Mouse (Mus musculus) hindbrain, embryonic 14.5 days (tissue): ENCODE measurements around the gene Jph2. TPM values are rescaled to one million over a fixed set of nuclear protein-coding genes. Genes with fewer than 3 reads are reported as not detected.

ENCODE experiments used
- ATAC-seq: fragments of 200-750 bp; cut with Nextera tagmentation; 2 replicates; pipeline ENCODE4 v1.8.0; 2017; ENCODE audit warnings: moderate number of reproducible peaks, mild to moderate bottlenecking, moderate TSS enrichment, moderate library complexity; ENCODE audit not compliant: low FRiP score
- DNase-seq: peaks from one replicate; pipeline ENCODE4 v3.0.0-alpha.2; 2015; ENCODE audit warnings: low spot score
- H3K27ac ChIP-seq: fragments of 300-500 bp; sonication (generic); 2 replicates; pipeline ENCODE4 v1.5.1; 2014; ENCODE audit warnings: mild to moderate bottlenecking, moderate library complexity
- H3K27me3 ChIP-seq: fragments of 300-500 bp; sonication (generic); 2 replicates; pipeline ENCODE4 v1.6.1; 2014; ENCODE audit warnings: mild to moderate bottlenecking, low read length, mixed read lengths; ENCODE audit not compliant: control insufficient read depth, insufficient read depth
- H3K36me3 ChIP-seq: fragments of 300-500 bp; sonication (generic); replicated peaks from 2 replicates; pipeline ENCODE4 v1.6.1; 2014; ENCODE audit not compliant: control insufficient read depth, insufficient read depth
- H3K4me1 ChIP-seq: fragments of 300-500 bp; sonication (generic); replicated peaks from 2 replicates; pipeline ENCODE4 v1.6.1; 2014; ENCODE audit warnings: antibody characterized with exemption, low read length, mixed read lengths; ENCODE audit not compliant: control insufficient read depth, insufficient read depth
- H3K4me2 ChIP-seq: fragments of 300-500 bp; sonication (generic); replicated peaks from 2 replicates; pipeline ENCODE4 v1.6.1; 2014; ENCODE audit warnings: mild to moderate bottlenecking, moderate library complexity
- H3K4me3 ChIP-seq: fragments of 300-500 bp; sonication (generic); replicated peaks from 2 replicates; pipeline ENCODE4 v1.5.1; 2014; ENCODE audit warnings: mild to moderate bottlenecking, low read length
- H3K9ac ChIP-seq: fragments of 300-500 bp; sonication (generic); 2 replicates; pipeline ENCODE4 v1.6.1; 2014
- H3K9me3 ChIP-seq: fragments of 300-500 bp; sonication (generic); 2 replicates; pipeline ENCODE4 v1.6.1; 2016; ENCODE audit warnings: low read length; ENCODE audit not compliant: control insufficient read depth
- WGBS: fragments of 180-500 bp; shearing (Covaris S2); extraction: QIAGEN DNeasy Blood & Tissue Kit; methylation state at CpG from one replicate; pipeline ENCODE4 v1.1.7; 2014; 5-methylcytosine and 5-hydroxymethylcytosine counted together
- polyA plus RNA-seq: library from polyadenylated mRNA; unstranded; fragments of >200 nt; fragmentation: Nextera tagmentation; extraction: Ambion mirVana; gene quantifications from 2 replicates; pipeline ENCODE4 v1.2.1, GENCODE M21; 2014

The Jph2 gene
- polyA plus RNA-seq, 1 experiment from 2014 or later, result 0.27 TPM

DNA sequence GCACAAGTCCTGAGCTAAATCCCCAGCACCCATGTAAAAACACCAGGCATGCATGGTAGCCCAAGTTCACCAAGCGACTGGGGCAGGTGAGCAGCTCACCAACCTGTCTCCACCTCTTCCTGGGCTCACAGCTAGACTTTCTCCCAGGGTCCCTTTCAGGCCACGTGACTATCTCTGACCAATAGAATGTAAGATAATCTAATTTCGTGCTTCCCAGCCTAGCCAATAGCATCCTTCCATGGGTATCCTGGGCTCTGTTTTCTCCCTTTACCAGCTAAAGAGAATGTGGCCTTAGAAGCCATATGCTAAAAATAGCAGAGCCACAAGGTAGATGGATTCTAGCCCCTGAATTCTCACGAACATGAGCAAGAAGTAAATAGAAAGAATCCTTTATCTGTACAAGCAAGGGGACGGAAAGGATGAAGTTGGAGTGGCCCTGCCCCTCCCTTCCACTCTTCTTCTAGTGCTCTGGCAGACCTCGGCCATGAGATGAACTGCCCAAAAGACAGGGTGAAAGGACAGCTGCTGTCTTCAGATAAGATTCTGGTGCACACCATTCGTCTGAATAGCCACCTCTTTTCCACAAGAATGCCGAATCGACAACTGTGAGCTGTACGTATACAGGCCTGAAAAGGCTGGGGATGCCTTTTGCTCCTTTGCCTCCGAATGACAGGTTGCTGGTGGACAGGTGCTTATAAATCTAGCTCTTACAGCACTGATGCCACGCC lies 41.5 kb downstream of the Jph2 start:
- Histone ChIP-seq H3K4me2 (no peak overlapping the region), H3K27ac (no peak overlapping the region), H3K36me3 (no peaks in the 10 kb centered on the region), H3K27me3 (no peaks in the 10 kb centered on the region), H3K4me3 (no peak overlapping the region), H3K4me1 (no peaks in the 10 kb centered on the region), H3K9me3 (no peaks in the 10 kb centered on the region), H3K9ac (no peak overlapping the region)
- 86% methylated on average over 12 of the region's 12 CpGs for WGBS
- no peak for ATAC-seq
- DNase-seq, result no peak

DNA sequence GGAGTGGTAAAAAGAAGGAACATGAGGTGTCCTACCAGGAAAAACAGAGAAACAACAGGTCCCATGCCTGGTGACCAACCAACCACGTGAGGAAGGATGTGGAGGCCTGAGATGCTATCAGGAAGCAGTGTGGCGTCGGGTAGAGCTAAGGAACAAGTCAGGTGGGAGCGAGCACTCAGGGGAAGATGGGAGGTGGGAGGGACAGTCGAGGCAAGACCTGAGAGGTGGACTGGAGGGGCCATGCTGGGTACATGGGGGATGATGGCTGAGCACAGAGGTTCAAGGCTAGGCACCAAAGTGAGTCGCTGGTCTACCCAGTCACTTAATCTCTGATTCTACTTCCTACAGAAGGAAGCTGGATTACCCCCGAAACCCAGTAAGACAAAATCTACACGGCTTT lies 42.1 kb downstream of the Jph2 start:
- WGBS, result 87% methylated on average over 8 of the region's 8 CpGs
- Histone ChIP-seq H3K27me3 (no peaks in the 10 kb centered on the region), H3K9ac (no peak overlapping the region), H3K27ac (no peak overlapping the region), H3K4me3 (no peak overlapping the region), H3K4me1 (no peaks in the 10 kb centered on the region), H3K4me2 (no peak overlapping the region), H3K36me3 (no peaks in the 10 kb centered on the region), H3K9me3 (no peaks in the 10 kb centered on the region)
- no peak for ATAC-seq
- no peak for DNase-seq

DNA sequence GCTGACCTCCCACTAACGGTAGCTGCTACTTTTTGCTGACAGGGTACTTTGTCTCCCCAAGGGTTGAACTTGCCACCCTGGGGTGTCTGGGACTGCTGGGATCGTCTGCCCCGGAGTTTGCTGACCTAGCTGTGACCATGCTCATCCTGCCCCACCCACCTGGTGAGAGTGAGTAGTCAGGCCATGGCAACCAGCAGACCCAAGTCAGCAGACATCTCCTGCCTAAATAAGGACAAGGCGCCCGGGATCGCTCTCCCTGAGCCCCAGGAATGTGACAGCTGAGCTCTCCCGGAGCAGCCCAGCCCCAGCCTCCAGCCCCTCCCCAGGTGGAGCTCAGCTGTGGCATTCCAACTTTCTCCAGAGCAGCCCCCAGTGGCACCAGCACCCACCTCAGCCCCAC lies 44.1 kb downstream of the Jph2 start:
- WGBS, result 24% methylated on average over 7 of the region's 7 CpGs
- H3K27me3 ChIP-seq, result no peaks in the 10 kb centered on the region
- no peaks in the 10 kb centered on the region for H3K9me3 ChIP-seq
- no peaks in the 10 kb centered on the region for H3K4me1 ChIP-seq
- H3K4me3 ChIP-seq, result no peak overlapping the region
- H3K36me3 ChIP-seq, result no peaks in the 10 kb centered on the region
- no peak for DNase-seq
- no peak overlapping the region for H3K9ac ChIP-seq
- no peak overlapping the region for H3K4me2 ChIP-seq
- ATAC-seq, result no peak
- no peak overlapping the region for H3K27ac ChIP-seq

DNA sequence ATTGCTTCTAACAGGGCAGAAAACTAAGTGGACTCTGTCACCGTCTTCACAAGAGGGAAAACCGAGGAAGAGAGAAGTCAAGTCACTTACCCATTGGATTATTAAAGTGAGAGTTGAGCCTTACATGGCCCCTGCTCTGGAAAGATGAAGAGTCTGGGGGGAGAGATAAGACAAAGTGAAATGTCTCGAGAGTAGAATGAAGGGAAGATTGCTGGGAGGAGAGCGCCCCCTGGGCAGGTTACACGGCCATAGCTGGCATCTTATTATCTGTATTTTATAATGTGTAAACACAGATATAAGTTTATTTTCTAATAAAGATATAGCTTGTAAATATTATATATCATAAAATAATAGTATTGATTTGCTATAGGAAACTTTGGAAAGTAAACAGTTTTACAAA lies 47.4 kb downstream of the Jph2 start:
- no peaks in the 10 kb centered on the region for H3K9me3 ChIP-seq
- no peak overlapping the region for H3K9ac ChIP-seq
- no peak overlapping the region for H3K4me3 ChIP-seq
- H3K4me1 ChIP-seq, result no peaks in the 10 kb centered on the region
- no peaks in the 10 kb centered on the region for H3K36me3 ChIP-seq
- WGBS, result 58% methylated on average over 5 of the region's 5 CpGs
- H3K4me2 ChIP-seq, result no peak overlapping the region
- H3K27ac ChIP-seq, result no peak overlapping the region
- H3K27me3 ChIP-seq, result no peaks in the 10 kb centered on the region
- ATAC-seq, result no peak
- DNase-seq, result no peak

DNA sequence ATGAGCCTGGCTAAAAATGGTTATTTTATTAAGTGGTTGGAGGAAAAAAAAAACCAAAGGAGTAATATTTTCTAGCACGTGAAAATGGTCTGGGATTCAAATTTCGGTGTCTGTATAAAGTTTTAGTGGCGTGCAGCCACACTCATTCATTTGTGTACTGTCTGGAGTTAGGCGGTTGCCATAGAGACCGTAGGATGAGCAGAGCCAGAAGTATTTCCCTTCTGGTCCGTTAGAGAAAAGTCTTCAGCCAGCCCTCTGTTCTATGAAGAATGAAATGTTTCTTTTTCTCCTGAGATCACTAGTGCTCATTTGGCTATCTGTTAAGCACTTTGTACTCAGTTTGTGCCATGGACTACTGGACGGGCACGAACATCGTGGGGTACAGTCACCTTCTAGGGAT lies 48.4 kb downstream of the Jph2 start:
- Histone ChIP-seq H3K4me2 (no peak overlapping the region), H3K27ac (no peak overlapping the region), H3K4me3 (no peak overlapping the region), H3K9ac (no peak overlapping the region), H3K36me3 (no peaks in the 10 kb centered on the region), H3K4me1 (no peaks in the 10 kb centered on the region), H3K9me3 (no peaks in the 10 kb centered on the region), H3K27me3 (no peaks in the 10 kb centered on the region)
- WGBS, result 59% methylated on average over 9 of the region's 9 CpGs
- no peak for DNase-seq
- ATAC-seq, result no peak

DNA sequence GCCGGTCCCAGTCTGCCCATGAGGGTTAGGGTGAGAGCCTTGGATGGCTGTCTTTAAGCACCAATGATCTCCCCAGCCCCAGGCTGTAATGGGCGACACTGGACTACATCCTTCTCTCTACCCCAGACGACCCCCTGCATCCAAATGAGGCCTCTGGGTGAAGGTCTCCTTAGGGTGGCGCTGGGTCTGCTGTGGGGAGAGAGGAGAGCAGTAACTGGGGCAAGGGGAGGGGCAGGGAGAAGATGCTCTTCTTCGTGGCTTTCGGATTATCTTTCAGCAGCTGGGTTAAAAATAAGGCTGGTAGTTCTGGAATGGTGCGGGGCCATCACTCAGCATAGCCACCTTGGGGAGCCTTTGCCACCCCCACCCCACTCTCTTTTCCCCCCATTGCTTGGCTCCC lies 49.1 kb downstream of the Jph2 start:
- Histone ChIP-seq H3K4me3 (no peak overlapping the region), H3K4me1 (no peaks in the 10 kb centered on the region), H3K9ac (no peak overlapping the region), H3K27me3 (no peaks in the 10 kb centered on the region), H3K9me3 (no peaks in the 10 kb centered on the region), H3K36me3 (no peaks in the 10 kb centered on the region), H3K27ac (no peak overlapping the region), H3K4me2 (no peak overlapping the region)
- 78% methylated on average over 7 of the region's 7 CpGs for WGBS
- ATAC-seq (no peak), DNase-seq (no peak)

DNA sequence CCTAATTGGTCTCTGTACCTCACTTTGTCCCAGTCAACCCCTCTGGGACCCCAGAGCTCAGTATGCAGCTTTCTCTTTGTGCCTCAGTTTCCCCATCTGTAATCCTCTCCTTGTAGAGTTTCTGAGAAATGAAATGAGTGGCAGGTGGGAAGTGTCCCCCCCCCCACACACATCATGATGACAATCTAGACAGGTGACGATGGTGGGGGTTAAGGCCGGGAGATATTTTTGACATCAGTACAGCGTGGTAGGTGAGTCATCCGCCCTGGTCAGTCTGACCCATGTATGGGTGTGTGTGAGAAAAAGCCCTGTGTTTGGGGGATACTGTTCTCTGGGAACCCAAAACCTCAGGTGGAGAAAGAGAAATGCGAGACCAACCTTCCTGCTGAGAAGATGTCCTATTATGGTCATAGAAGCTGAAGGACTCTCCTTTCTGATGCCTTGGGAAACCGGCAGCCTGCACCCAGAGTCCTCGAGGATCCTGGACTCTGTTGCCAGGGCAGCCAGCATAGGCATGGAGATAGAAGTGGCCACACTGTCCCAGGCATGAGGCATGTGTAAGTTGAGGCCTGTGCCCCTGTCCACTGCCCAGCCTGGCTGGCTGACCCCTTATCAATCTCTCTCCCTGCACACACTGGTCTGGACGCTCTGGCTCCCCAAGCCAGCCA lies 50.1 kb downstream of the Jph2 start:
- Histone ChIP-seq H3K4me3 (no peak overlapping the region), H3K27me3 (no peaks in the 10 kb centered on the region), H3K9me3 (no peaks in the 10 kb centered on the region), H3K4me1 (no peaks in the 10 kb centered on the region), H3K4me2 (no peak overlapping the region), H3K27ac (no peak overlapping the region), H3K9ac (no peak overlapping the region), H3K36me3 (no peaks in the 10 kb centered on the region)
- WGBS, result 86% methylated on average over 8 of the region's 8 CpGs
- no peak for ATAC-seq
- DNase-seq, result no peak

DNA sequence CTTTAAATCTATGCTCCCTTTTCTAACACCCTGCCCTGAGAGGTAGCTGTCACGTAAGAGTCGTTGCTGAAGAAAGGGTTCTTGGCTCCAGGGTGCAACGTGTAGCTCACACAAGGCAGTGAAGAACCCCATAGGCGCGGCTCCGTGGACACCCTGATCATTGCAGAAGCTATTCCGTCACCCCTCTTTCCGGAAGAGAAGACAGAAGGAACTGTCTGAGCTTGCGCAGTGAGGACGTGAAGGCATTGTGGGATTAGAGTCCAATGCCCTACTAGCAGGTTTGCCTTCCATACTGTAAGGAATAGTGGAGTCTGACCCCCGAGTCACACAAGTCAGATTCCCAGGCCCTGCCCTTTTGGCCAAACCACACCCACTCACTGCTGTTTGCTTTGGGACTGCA lies 51.3 kb downstream of the Jph2 start:
- Histone ChIP-seq H3K27ac (no peak overlapping the region), H3K9ac (no peak overlapping the region), H3K9me3 (no peaks in the 10 kb centered on the region), H3K4me3 (no peak overlapping the region), H3K27me3 (no peaks in the 10 kb centered on the region), H3K36me3 (no peaks in the 10 kb centered on the region), H3K4me2 (no peak overlapping the region), H3K4me1 (no peaks in the 10 kb centered on the region)
- ATAC-seq (no peak), DNase-seq (no peak)
- 79% methylated on average over 11 of the region's 11 CpGs for WGBS

DNA sequence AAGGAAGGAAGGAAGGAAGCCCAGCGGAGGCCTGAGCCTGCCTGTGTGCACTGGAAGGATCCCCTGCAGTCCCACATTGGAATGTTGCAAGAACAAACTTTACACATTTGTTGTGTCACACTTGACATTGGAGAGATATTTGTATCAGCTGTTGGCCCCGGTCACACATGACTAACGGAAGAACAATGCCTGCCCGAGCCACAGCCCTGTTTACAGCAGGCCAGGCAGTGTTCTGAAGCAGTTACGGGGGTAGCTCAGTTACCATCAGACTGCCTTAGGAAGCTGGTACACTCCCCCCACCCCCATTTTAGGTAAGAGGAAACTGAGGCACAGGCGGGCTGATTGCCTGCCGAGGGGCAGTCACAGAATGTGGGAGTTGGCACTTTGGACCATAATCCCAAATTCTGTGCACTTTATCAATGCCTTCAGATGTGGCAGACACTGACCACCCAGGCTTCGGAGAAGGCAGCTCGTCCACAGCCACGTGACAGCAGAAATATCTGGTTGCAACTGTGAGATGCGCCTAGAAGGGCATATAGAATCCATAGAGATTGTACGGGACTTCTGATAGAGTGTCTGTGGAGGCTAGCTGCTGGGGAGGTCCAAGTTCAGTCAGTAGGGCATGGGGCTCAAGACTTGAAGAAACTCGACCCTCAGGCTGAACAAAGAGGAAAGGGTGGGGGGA lies 52.7 kb downstream of the Jph2 start:
- ATAC-seq, result no peak
- WGBS, result 78% methylated on average over 13 of the region's 13 CpGs
- H3K9me3 ChIP-seq, result no peaks in the 10 kb centered on the region

More for the DNA sequence above, 52.7 kb downstream of the Jph2 start:
- Histone ChIP-seq H3K4me1 (no peaks in the 10 kb centered on the region), H3K27me3 (peaks cover 13% of the 10 kb centered on the region), H3K4me2 (no peak overlapping the region), H3K4me3 (no peak overlapping the region), H3K36me3 (no peaks in the 10 kb centered on the region), H3K27ac (no peak overlapping the region), H3K9ac (no peak overlapping the region)
- DNase-seq, result no peak
